Mouse (Mus musculus) myocyte (in vitro differentiated cells): ENCODE data around the gene Nphs2. TPM values are rescaled to one million over a fixed set of nuclear protein-coding genes. Genes with fewer than 3 reads are reported as not detected.

ENCODE experiments used
- H3K27me3 ChIP-seq: one replicate; pipeline ENCODE4 v1.6.1; 2011; ENCODE audit not compliant: control insufficient read depth, insufficient read depth, insufficient read length
- H3K36me3 ChIP-seq: one replicate; pipeline ENCODE4 v1.6.1; 2011; ENCODE audit not compliant: control insufficient read depth, insufficient read depth
- H3K4me2 ChIP-seq: one replicate; pipeline ENCODE4 v1.6.1; 2011; ENCODE audit warnings: low read depth, control low read depth
- H3K4me3 ChIP-seq: one replicate; pipeline ENCODE4 v1.5.1; 2011; ENCODE audit warnings: mild to moderate bottlenecking, control low read depth, moderate library complexity
- H3K79me2 ChIP-seq: one replicate; pipeline ENCODE4 v1.6.1; 2011; ENCODE audit not compliant: control insufficient read depth, insufficient read depth
- H3ac ChIP-seq: one replicate; pipeline ENCODE4 v1.6.1; 2011; ENCODE audit not compliant: control insufficient read depth, insufficient read length
- CEBPB ChIP-seq: IDR thresholded peaks from 2 replicates; pipeline ENCODE4 v1.6.1; 2011; ENCODE audit warnings: mild to moderate bottlenecking, moderate library complexity; ENCODE audit not compliant: poor library complexity, insufficient read depth, severe bottlenecking
- E2F4 ChIP-seq: IDR thresholded peaks from one replicate; pipeline ENCODE4 v1.6.1; 2011; ENCODE audit warnings: mild to moderate bottlenecking, control low read depth, moderate library complexity; ENCODE audit not compliant: insufficient read depth
- MAX ChIP-seq: IDR thresholded peaks from one replicate; pipeline ENCODE4 v1.6.1; 2011; ENCODE audit warnings: low read depth, mild to moderate bottlenecking, control low read depth
- MYOD1 ChIP-seq, 3 experiments: IDR thresholded peaks; one replicate each; pipeline ENCODE4 v1.6.1; 2011; ENCODE audit warnings: control low read depth in 2 of 3, low read depth in 2 of 3, mild to moderate bottlenecking in 2 of 3, moderate library complexity in 1 of 3; ENCODE audit not compliant: insufficient read length in 2 of 3, control insufficient read depth in 1 of 3
- MYOG ChIP-seq, 3 experiments: IDR thresholded peaks; one replicate each; pipeline ENCODE4 v1.6.1; 2011; ENCODE audit warnings: control low read depth in 2 of 3, low read depth in 2 of 3, mild to moderate bottlenecking in 2 of 3; ENCODE audit not compliant: insufficient read length in 2 of 3, control insufficient read depth in 1 of 3, insufficient read depth in 1 of 3
- POLR2A ChIP-seq: IDR thresholded peaks from one replicate; pipeline ENCODE4 v1.6.1; 2011; ENCODE audit warnings: low read depth, mild to moderate bottlenecking, control low read depth, moderate library complexity; ENCODE audit not compliant: insufficient read length
- POLR2AphosphoS2 ChIP-seq: IDR thresholded peaks from one replicate; pipeline ENCODE4 v1.6.1; 2011; ENCODE audit warnings: low read depth, control low read depth; ENCODE audit not compliant: insufficient read length
- REST ChIP-seq: IDR thresholded peaks from one replicate; pipeline ENCODE4 v1.6.1; 2011; ENCODE audit warnings: mild to moderate bottlenecking, control low read depth, moderate library complexity; ENCODE audit not compliant: insufficient read depth, insufficient read length
- SRF ChIP-seq: IDR thresholded peaks from one replicate; pipeline ENCODE4 v1.6.1; 2011; ENCODE audit warnings: low read depth; ENCODE audit not compliant: control insufficient read depth, insufficient read length
- TCF12 ChIP-seq: IDR thresholded peaks from one replicate; pipeline ENCODE4 v1.6.1; 2011; ENCODE audit warnings: mild to moderate bottlenecking, control low read depth; ENCODE audit not compliant: poor library complexity, insufficient read depth, severe bottlenecking
- TCF3 ChIP-seq: IDR thresholded peaks from one replicate; pipeline ENCODE4 v1.6.1; 2011; ENCODE audit warnings: low read depth, control low read depth; ENCODE audit not compliant: insufficient read length
- USF1 ChIP-seq: IDR thresholded peaks from one replicate; pipeline ENCODE4 v1.6.1; 2011; ENCODE audit warnings: low read depth, mild to moderate bottlenecking, control low read depth, moderate library complexity
- polyA plus RNA-seq: library from polyadenylated mRNA; unstranded; fragments of >200 nt; fragmentation: generic; extraction: Trizol; gene quantifications from one replicate; pipeline ENCODE4 v1.2.1, GENCODE M21; 2012; ENCODE audit warnings: missing spikeins

Gene Nphs2
- polyA plus RNA-seq, 1 experiment = 0.02 TPM

DNA sequence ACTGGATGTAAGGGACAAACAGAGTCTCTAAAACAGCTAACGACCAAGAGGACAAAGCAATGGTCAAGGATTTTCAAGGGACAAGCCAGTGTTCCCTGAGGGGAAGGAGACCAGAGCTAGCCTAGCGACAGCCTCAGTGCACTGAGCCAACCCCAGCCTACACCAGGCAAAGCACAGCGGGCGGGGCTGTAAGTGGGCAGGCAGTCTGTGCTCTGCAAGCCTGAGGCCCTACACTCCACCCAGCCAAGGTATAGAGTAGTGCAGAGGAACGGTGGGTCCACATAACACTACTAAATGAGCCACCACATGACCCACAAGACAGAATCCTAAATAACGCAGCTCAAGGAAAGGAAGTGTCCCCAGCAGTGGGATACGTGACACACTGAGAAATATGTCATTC lies 36.9 kb upstream of the Nphs2 start:
- Histone ChIP-seq H3K4me2 (no peak overlapping the region), H3ac (no peak overlapping the region), H3K27me3 (no peaks in the 10 kb centered on the region), H3K4me3 (no peak overlapping the region), H3K79me2 (no peaks in the 10 kb centered on the region), H3K36me3 (no peaks in the 10 kb centered on the region)
- TF ChIP-seq POLR2A (no peak), POLR2AphosphoS2 (no peak), SRF (no peak), MAX (no peak), REST (no peak), MYOG (IDR thresholded peaks at IDR 0.05; ENCODE audit: control insufficient read depth in 1 of 3, insufficient read depth in 1 of 3, insufficient read length in 2 of 3, low read depth in 2 of 3) (no peak), TCF12 (no peak), USF1 (no peak), CEBPB (no peak), MYOD1 (IDR thresholded peaks at IDR 0.05; ENCODE audit: control insufficient read depth in 1 of 3, insufficient read length in 2 of 3, low read depth in 2 of 3) (no peak), E2F4 (no peak), TCF3 (no peak)

GRCm38 (mm10) chr1:156280131-156280530 lies 30.4 kb upstream of the Nphs2 start:
- H3ac ChIP-seq = no peak overlapping the region
- no peaks in the 10 kb centered on the region for H3K36me3 ChIP-seq
- no peak overlapping the region for H3K4me2 ChIP-seq
- H3K79me2 ChIP-seq = no peaks in the 10 kb centered on the region
- H3K27me3 ChIP-seq = no peaks in the 10 kb centered on the region
- no peak overlapping the region for H3K4me3 ChIP-seq
- TF ChIP-seq CEBPB (no peak), TCF12 (no peak), USF1 (no peak), TCF3 (no peak), POLR2AphosphoS2 (no peak), SRF (no peak), E2F4 (no peak), MYOG (IDR thresholded peaks at IDR 0.05; ENCODE audit: control insufficient read depth in 1 of 3, insufficient read depth in 1 of 3, insufficient read length in 2 of 3, low read depth in 2 of 3) (no peak), POLR2A (no peak), REST (no peak), MYOD1 (IDR thresholded peaks at IDR 0.05; ENCODE audit: control insufficient read depth in 1 of 3, insufficient read length in 2 of 3, low read depth in 2 of 3) (no peak), MAX (no peak)

GRCm38 (mm10) chr1:156284207-156284606 lies 26.3 kb upstream of the Nphs2 start:
- Histone ChIP-seq H3K36me3 (no peaks in the 10 kb centered on the region), H3ac (no peak overlapping the region), H3K4me2 (no peak overlapping the region), H3K79me2 (no peaks in the 10 kb centered on the region), H3K4me3 (no peak overlapping the region), H3K27me3 (no peaks in the 10 kb centered on the region)
- TF ChIP-seq E2F4 = no peak
- TF ChIP-seq POLR2A = no peak
- no peak for TF ChIP-seq MYOD1 (IDR thresholded peaks at IDR 0.05; ENCODE audit: control insufficient read depth in 1 of 3, insufficient read length in 2 of 3, low read depth in 2 of 3)
- no peak for TF ChIP-seq USF1
- TF ChIP-seq MAX = no peak

GRCm38 (mm10) chr1:156284851-156285540 lies 25.5 kb upstream of the Nphs2 start:
- Histone ChIP-seq H3K4me2 (no peak overlapping the region), H3K4me3 (no peak overlapping the region), H3ac (no peak overlapping the region), H3K79me2 (no peaks in the 10 kb centered on the region), H3K36me3 (no peaks in the 10 kb centered on the region), H3K27me3 (no peaks in the 10 kb centered on the region)
- TF ChIP-seq E2F4 (no peak), MYOG (IDR thresholded peaks at IDR 0.05; ENCODE audit: control insufficient read depth in 1 of 3, insufficient read depth in 1 of 3, insufficient read length in 2 of 3, low read depth in 2 of 3) (no peak), TCF12 (no peak), USF1 (no peak), CEBPB (no peak), MAX (no peak), REST (no peak), SRF (no peak), TCF3 (no peak), MYOD1 (IDR thresholded peaks at IDR 0.05; ENCODE audit: control insufficient read depth in 1 of 3, insufficient read length in 2 of 3, low read depth in 2 of 3) (no peak), POLR2A (no peak), POLR2AphosphoS2 (no peak)

DNA sequence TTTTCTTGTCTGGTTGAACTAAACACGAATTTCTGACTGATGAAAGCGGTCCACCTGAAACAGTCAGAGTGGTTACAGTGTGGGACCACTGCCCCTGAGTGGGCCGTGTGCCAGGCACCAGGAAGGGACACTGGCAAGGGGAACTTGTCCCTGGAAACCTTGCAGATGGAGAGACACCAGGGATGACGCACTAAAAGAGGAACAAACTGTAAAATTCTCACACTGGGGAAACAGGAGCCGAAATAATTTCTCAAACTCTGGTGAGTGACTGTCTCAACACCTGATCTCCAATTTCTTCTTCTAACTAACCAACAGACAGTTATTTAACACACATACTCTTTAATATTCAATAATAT lies 25.0 kb upstream of the Nphs2 start:
- H3K4me3 ChIP-seq = no peak overlapping the region
- H3K79me2 ChIP-seq = no peaks in the 10 kb centered on the region
- no peaks in the 10 kb centered on the region for H3K27me3 ChIP-seq
- TF ChIP-seq TCF12 = no peak
- no peak overlapping the region for H3ac ChIP-seq
- H3K36me3 ChIP-seq = no peaks in the 10 kb centered on the region
- no peak overlapping the region for H3K4me2 ChIP-seq
